Mouse (Mus musculus): ENCODE measurements around the gene Ppt2. TPM values are rescaled to one million over a fixed set of nuclear protein-coding genes. Genes with fewer than 3 reads are reported as not detected.
A peak's percentile ranks its signal among the peaks of the same experiment; 100 is the strongest.

Ppt2 gene
- polyA plus RNA-seq, 1 experiment from 2014 or later: 23.8 TPM

- WGBS: 76% methylated on average over 8 of the region's 8 CpGs
- Histone ChIP-seq H3K27me3 (peaks cover 53% of the 10 kb centered on the region), H3K9me3 (no peaks in the 10 kb centered on the region), H3K4me2 (replicated peaks) (no peak overlapping the region), H3K9ac (replicated peaks) (no peak overlapping the region), H3K4me1 (peaks cover 6% of the 10 kb centered on the region), H3K4me3 (no peak overlapping the region), H3K27ac (replicated peaks) (no peak overlapping the region), H3K36me3 (no peaks in the 10 kb centered on the region)
- ATAC-seq (ENCODE audit: low FRiP score, low read depth): no peak
Observed at GRCm38 (mm10) chr17:34662978-34663377, 34.7 kb upstream of the Ppt2 start.

GRCm38 (mm10) chr17:34662468-34662867 is 34.2 kb upstream of the Ppt2 start:
- H3K27me3 ChIP-seq: peaks cover 53% of the 10 kb centered on the region
- H3K27ac ChIP-seq (replicated peaks): no peak overlapping the region
- no peak for ATAC-seq (ENCODE audit: low FRiP score, low read depth)
- H3K4me2 ChIP-seq (replicated peaks): no peak overlapping the region
- H3K4me1 ChIP-seq: peaks cover 6% of the 10 kb centered on the region
- no peaks in the 10 kb centered on the region for H3K36me3 ChIP-seq
- WGBS: 82% methylated on average over 1 of the region's 1 CpGs
- H3K9ac ChIP-seq (replicated peaks): no peak overlapping the region
- H3K4me3 ChIP-seq: no peak overlapping the region
- no peaks in the 10 kb centered on the region for H3K9me3 ChIP-seq

GRCm38 (mm10) chr17:34661121-34661591 is 32.8 kb upstream of the Ppt2 start:
- ATAC-seq (ENCODE audit: low FRiP score, low read depth): no peak
- Histone ChIP-seq H3K27me3 (peaks cover 53% of the 10 kb centered on the region), H3K9me3 (no peaks in the 10 kb centered on the region), H3K4me1 (peaks cover 6% of the 10 kb centered on the region), H3K27ac (replicated peaks) (no peak overlapping the region), H3K9ac (replicated peaks) (no peak overlapping the region), H3K36me3 (no peaks in the 10 kb centered on the region), H3K4me3 (no peak overlapping the region), H3K4me2 (replicated peaks) (peak overlapping the region; percentile 28)
- 12% methylated on average over 19 of the region's 19 CpGs for WGBS

GRCm38 (mm10) chr17:34660259-34660820 is 32.0 kb upstream of the Ppt2 start:
- 39% methylated on average over 10 of the region's 11 CpGs for WGBS
- H3K4me3 ChIP-seq: no peak overlapping the region

GRCm38 (mm10) chr17:34659897-34660214 is 31.5 kb upstream of the Ppt2 start:
- Histone ChIP-seq H3K27ac (replicated peaks) (no peak overlapping the region), H3K4me3 (no peak overlapping the region), H3K36me3 (peaks cover 4% of the 10 kb centered on the region), H3K4me2 (replicated peaks) (no peak overlapping the region), H3K9ac (replicated peaks) (no peak overlapping the region), H3K9me3 (no peaks in the 10 kb centered on the region), H3K27me3 (peaks cover 46% of the 10 kb centered on the region), H3K4me1 (peaks cover 6% of the 10 kb centered on the region)
- 67% methylated on average over 3 of the region's 3 CpGs for WGBS
- ATAC-seq (ENCODE audit: low FRiP score, low read depth): no peak

More at GRCm38 (mm10) chr17:34660259-34660820, 32.0 kb upstream of the Ppt2 start:
- Histone ChIP-seq H3K4me2 (replicated peaks) (no peak overlapping the region), H3K4me1 (peaks cover 6% of the 10 kb centered on the region), H3K27ac (replicated peaks) (no peak overlapping the region), H3K36me3 (no peaks in the 10 kb centered on the region), H3K9me3 (no peaks in the 10 kb centered on the region), H3K27me3 (peaks cover 50% of the 10 kb centered on the region), H3K9ac (replicated peaks) (no peak overlapping the region)
- ATAC-seq (ENCODE audit: low FRiP score, low read depth): no peak

- no peak for ATAC-seq (ENCODE audit: low FRiP score, low read depth)
- Histone ChIP-seq H3K4me1 (peaks cover 6% of the 10 kb centered on the region), H3K27ac (replicated peaks) (no peak overlapping the region), H3K9ac (replicated peaks) (no peak overlapping the region), H3K27me3 (peaks cover 41% of the 10 kb centered on the region), H3K4me3 (no peak overlapping the region), H3K4me2 (replicated peaks) (no peak overlapping the region), H3K36me3 (peaks cover 9% of the 10 kb centered on the region), H3K9me3 (no peaks in the 10 kb centered on the region)
- WGBS: 75% methylated on average over 12 of the region's 12 CpGs
Observed at GRCm38 (mm10) chr17:34659181-34659896, 31.0 kb upstream of the Ppt2 start.

GRCm38 (mm10) chr17:34658591-34658990 is 30.3 kb upstream of the Ppt2 start:
- Histone ChIP-seq H3K27ac (replicated peaks) (no peak overlapping the region), H3K9me3 (no peaks in the 10 kb centered on the region), H3K4me1 (peaks cover 6% of the 10 kb centered on the region), H3K4me3 (no peak overlapping the region), H3K4me2 (replicated peaks) (no peak overlapping the region), H3K36me3 (peaks cover 14% of the 10 kb centered on the region), H3K27me3 (peaks cover 36% of the 10 kb centered on the region), H3K9ac (replicated peaks) (no peak overlapping the region)
- 89% methylated on average over 3 of the region's 3 CpGs for WGBS
- ATAC-seq (ENCODE audit: low FRiP score, low read depth): no peak

- H3K4me2 ChIP-seq (replicated peaks): no peak overlapping the region
- no peaks in the 10 kb centered on the region for H3K9me3 ChIP-seq
- H3K4me1 ChIP-seq: peaks cover 6% of the 10 kb centered on the region
- H3K9ac ChIP-seq (replicated peaks): no peak overlapping the region
- H3K27ac ChIP-seq (replicated peaks): no peak overlapping the region
- ATAC-seq (ENCODE audit: low FRiP score, low read depth): no peak
- H3K4me3 ChIP-seq: no peak overlapping the region
- H3K36me3 ChIP-seq: peaks cover 19% of the 10 kb centered on the region
- 86% methylated on average over 2 of the region's 2 CpGs for WGBS
- H3K27me3 ChIP-seq: peaks cover 32% of the 10 kb centered on the region
Observed at GRCm38 (mm10) chr17:34658145-34658544, 29.8 kb upstream of the Ppt2 start.

- Histone ChIP-seq H3K9ac (replicated peaks) (no peak overlapping the region), H3K4me3 (no peak overlapping the region), H3K4me2 (replicated peaks) (no peak overlapping the region), H3K27ac (replicated peaks) (no peak overlapping the region), H3K9me3 (no peaks in the 10 kb centered on the region), H3K4me1 (peaks cover 6% of the 10 kb centered on the region), H3K36me3 (peaks cover 27% of the 10 kb centered on the region), H3K27me3 (peaks cover 28% of the 10 kb centered on the region)
- 35% methylated on average over 2 of the region's 2 CpGs for WGBS
- no peak for ATAC-seq (ENCODE audit: low FRiP score, low read depth)
Observed at GRCm38 (mm10) chr17:34657271-34657670, 29.0 kb upstream of the Ppt2 start.

- no peak overlapping the region for H3K27ac ChIP-seq (replicated peaks)
- WGBS: 37% methylated on average over 8 of the region's 8 CpGs
- no peak overlapping the region for H3K4me2 ChIP-seq (replicated peaks)
- no peak overlapping the region for H3K4me3 ChIP-seq
- H3K9ac ChIP-seq (replicated peaks): no peak overlapping the region
- H3K9me3 ChIP-seq: no peaks in the 10 kb centered on the region
- H3K27me3 ChIP-seq: peaks cover 27% of the 10 kb centered on the region
- no peak for ATAC-seq (ENCODE audit: low FRiP score, low read depth)
- peaks cover 6% of the 10 kb centered on the region for H3K4me1 ChIP-seq
- H3K36me3 ChIP-seq: peaks cover 33% of the 10 kb centered on the region
Observed at GRCm38 (mm10) chr17:34656666-34657065, 28.4 kb upstream of the Ppt2 start.

GRCm38 (mm10) chr17:34655581-34655991 is 27.3 kb upstream of the Ppt2 start:
- Histone ChIP-seq H3K27me3 (peaks cover 17% of the 10 kb centered on the region), H3K4me3 (no peak overlapping the region), H3K4me2 (replicated peaks) (no peak overlapping the region), H3K9ac (replicated peaks) (peak overlapping the region; percentile 24; the same call in 1 of the 2 replicates), H3K36me3 (peaks cover 44% of the 10 kb centered on the region), H3K9me3 (no peaks in the 10 kb centered on the region), H3K4me1 (no peaks in the 10 kb centered on the region; the same call in 1 of the 2 replicates), H3K27ac (replicated peaks) (no peak overlapping the region)
- no peak for ATAC-seq (ENCODE audit: low FRiP score, low read depth)
- 70% methylated on average over 4 of the region's 4 CpGs for WGBS

- no peak overlapping the region for H3K27ac ChIP-seq (replicated peaks)
- H3K9me3 ChIP-seq: no peaks in the 10 kb centered on the region
- peaks cover 49% of the 10 kb centered on the region for H3K36me3 ChIP-seq
- H3K9ac ChIP-seq (replicated peaks): peak overlapping the region; percentile 24
- no peak overlapping the region for H3K4me3 ChIP-seq
- ATAC-seq (ENCODE audit: low FRiP score, low read depth): no peak
- H3K4me2 ChIP-seq (replicated peaks): no peak overlapping the region
- H3K27me3 ChIP-seq: peaks cover 12% of the 10 kb centered on the region
- 91% methylated on average over 7 of the region's 7 CpGs for WGBS
- H3K4me1 ChIP-seq: no peaks in the 10 kb centered on the region; the same call in 1 of the 2 replicates
Observed at GRCm38 (mm10) chr17:34655160-34655559, 26.9 kb upstream of the Ppt2 start.

All from midbrain, embryonic 12.5 days (tissue).